Mouse (Mus musculus) spleen, postnatal 10 days (tissue): Measurements from ENCODE around the gene Camk2d.

Source experiments
- DNase-seq, 2 experiments: peaks; one replicate each; pipeline ENCODE4 v3.0.0; 2021 to 2022; ENCODE audit warnings: low spot score in 2 of 2

Gene Camk2d

DNA sequence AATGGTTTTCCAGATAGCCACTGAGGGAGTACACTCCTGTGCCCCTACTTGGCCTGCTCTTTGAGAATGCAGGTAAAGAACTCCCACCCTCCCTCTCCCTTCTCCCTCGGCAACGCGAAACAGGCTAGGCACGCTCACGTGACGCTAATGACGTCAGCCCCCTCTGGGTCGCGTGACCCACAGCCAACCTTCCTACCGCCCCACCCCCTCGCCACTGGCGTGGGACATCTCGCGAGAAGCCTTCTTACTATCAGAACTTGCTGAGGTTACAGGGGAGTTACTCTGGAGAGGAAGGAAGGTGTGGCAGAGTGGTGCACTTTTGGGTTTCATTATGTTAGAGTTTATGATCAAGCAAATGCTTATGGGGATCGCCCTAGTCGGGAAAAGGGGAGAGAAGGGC, at the start of gene Camk2d:
TSS of gene Camk2d (plus strand) at position 217 of the 400 bp plus-strand sequence.
- DNase-seq = peak; percentile 72 to 94

DNA sequence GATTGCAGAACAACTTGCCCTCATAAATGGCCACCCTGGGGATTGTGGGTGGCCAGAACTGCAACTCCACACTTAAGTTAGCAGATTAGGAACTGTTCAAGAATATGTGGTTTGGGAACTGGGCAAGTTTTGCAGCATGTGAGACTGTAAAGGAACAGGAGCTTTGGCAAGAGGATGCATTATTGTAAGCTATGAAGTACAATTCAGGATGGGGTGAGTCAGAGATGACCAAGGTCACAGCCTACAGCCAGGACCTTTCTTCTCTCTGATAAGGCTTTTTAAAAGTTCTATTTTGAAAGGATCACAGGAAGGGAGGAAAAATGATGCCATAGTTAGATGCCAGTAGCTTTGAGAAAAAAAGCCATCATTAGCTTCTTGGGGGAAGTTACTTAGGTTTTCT, 48.2 kb upstream of the Camk2d start:
- DNase-seq = no peak

DNA sequence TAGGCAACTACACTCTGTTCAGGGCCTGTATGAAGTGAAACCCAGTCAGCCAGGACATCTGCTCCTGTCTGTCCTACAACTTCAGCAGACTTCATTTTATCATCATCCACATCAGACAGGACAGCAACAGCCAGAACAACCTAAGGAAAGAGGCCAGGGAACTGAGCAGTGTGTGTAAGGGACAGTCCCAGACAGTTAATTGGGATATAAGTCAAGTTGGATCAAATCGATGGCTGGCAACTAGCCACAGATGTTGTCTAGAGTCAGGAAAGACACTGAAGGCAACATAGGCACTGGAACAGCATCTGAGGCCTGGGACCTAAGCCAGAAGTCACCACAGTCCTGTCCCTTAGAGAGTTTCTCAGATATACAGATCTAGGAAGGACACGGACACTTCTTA, 32.5 kb upstream of the Camk2d start:
- no peak for DNase-seq

DNA sequence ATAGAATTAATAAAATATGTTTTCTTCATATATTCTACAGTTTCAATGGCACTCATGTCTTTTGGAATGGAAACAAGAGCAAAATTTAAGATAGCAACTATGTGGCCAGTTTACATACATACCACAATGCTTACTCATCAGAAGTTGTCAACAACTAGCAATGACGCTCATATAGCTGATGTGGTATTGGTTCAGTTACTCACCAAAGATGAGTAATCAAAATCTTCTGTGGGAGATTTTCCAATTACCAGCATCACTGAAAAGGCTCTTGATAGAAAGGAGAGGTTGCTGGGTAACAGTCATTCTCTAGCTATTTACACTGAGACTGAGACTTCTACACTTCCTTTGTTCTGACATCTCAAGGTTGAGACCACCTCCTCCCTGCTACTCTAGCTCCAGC, 25.5 kb upstream of the Camk2d start:
- no peak for DNase-seq

DNA sequence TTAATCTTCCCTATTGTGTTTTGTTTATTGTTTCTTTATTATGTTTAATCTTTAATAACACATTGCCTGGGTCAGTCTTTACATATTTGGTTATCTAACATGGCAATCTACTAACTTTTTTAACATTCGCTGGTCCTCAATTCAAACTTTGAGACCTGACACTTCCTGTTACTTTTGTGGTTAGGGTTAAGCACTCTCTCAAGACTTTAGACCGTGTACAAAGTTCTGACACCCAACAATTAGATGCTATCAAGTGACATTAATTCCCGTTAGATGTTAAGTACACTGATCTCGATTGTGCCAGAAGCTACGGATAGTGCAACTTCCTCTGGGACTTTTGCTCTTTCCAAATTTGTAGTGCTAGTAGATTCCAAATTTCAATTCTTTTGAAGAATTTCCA, 23.2 kb upstream of the Camk2d start:
- no peak for DNase-seq

DNA sequence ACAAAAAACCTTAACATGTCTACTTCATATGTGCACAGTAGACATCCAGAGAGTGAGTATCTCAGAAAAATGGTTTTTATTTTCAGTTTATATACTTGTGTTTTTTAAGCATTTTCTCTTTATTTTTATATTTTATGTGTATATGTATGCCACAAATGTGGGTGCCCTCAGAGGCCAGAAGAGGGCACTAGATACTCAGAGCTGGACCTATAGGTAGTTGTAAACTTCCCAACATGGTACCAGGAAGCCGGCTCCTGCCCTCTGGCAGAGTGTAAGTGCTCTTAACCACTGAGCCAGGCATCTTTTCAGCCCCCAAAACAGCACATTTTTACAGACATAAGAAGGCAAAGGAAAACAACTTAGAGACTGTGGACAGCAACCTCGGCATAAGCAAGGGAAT, 20.2 kb upstream of the Camk2d start:
- DNase-seq = peak in 1 of 2 experiments; percentile 19

DNA sequence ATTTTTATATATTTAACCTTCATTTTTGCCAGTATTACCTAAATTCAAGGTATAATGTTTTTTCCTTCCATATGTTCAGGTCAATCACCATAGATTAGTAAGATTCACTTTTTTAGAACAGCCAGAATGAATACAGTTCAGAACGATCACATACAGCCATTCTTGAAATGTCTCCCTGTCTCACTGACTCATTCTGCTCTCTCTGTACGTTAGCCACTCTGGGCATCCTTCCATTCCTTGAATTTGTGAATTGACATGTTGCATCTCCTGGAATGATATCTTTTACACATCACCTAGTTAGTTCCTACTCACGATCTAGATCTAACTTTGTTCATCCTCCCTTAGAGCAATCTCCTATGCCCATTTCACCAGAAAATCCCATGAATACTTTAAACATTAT, 10.0 kb upstream of the Camk2d start:
- no peak for DNase-seq

DNA sequence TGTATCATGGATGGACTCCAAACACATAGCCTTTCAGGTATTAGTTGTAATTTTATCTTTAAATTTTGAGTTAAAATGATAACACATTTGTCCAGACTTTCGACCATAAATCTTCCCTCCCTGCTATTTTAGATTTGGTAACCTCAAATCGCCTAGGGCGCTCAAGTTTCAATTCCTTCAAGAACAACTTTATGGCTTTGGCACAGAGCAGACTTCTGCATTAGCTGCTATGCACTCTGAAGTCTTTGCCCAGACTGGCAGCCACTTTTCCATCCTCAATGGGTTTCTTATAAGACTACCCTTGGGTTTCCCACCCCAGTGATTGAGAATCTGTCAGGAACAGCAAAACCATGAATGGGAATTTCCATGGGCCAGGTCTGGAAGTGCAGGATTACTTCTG, 8.6 kb upstream of the Camk2d start:
- DNase-seq = no peak

DNA sequence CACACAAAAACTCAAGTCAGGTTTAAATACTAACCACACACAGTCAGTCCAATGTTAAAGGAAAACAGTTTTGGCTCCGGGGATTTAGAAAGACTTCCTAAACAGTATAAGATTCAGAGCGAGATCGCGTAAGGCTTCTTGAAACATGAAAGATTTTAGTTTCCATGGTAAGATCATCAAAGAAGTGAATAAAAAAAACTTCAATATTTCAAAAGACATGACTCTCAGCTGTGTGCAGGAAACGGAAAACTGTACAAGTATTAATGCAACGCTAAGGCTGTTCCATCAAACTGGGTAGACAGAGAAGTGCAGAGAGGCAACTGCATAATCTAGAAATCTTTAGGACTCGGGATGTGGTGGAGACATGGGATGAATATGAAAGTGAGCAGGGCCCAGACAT, 6.5 kb upstream of the Camk2d start:
- no peak for DNase-seq

DNA sequence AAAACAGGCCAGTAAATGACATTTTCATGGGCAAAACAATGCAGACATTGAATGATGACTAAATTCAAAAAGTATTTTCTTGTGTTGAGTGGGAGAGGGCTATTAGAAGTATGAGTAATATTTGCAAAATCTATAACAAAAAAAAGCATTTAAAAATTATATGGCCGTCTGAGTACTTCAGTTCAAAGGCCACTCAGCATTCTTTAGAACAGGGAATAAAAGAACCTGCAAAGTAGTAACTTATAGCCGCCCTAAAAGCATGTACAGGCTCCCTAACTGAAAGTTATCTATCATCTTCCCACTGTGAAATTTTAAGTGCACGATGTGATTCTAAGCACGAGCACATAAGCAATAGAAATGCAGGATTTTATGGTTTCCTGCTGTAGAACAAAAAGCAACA, 646 bp upstream of the Camk2d start:
- DNase-seq = no peak

DNA sequence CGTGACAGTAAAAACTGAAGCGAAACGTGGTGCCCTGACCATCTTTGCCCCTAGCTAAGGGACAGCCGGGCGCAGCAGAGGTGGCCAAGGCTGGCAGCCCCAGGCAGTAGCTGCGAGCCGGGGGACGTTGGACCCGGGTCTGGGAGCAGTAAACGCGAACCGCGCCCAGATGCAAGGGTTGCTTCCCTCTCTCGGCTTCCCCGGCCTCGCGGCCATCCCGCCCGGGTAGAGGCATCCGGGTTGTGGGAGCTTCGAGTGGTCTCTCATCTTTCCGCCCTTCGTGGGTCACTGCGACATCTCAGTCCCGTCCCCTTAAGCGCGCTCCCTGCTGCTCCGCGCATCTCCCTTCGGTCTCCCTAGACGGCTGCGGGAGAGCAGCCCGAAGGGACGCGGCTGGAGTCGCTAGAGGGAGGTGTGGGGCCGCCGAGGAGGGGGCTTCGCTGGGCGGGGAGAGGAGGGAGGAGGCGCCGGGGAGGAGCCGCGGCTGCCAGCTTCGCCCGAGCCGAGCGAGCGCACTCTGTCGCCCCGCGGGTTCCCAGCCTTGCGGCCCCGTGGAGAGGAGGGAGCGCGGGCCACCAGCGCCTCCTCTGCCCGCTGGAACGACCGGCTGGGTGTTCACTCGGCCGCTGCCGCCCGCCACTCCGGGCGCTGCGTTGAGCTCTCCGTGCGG, 524 bp downstream of the Camk2d start:
- peak; percentile 62 to 80 for DNase-seq

DNA sequence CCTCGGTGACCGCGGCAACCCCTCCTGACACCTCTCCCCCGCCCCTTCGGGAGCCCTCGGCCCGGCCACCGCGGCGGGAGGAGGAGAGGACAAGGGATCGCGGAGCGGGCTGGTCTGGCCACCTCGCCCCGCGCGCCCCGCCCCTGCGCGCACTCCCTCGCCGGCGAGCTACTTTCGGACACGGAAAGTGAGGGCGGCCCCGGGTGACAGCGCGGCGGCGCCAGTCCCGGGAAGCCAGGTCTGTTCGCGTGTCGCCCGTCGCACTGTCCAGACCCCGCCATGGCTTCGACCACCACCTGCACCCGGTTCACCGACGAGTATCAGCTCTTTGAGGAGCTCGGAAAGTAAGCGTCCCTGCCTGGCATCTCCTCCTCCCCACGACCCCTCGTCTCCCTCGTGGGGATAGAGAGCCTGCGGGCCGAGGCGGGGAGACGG, 1.1 kb downstream of the Camk2d start:
- DNase-seq = peak; percentile 48 to 64

DNA sequence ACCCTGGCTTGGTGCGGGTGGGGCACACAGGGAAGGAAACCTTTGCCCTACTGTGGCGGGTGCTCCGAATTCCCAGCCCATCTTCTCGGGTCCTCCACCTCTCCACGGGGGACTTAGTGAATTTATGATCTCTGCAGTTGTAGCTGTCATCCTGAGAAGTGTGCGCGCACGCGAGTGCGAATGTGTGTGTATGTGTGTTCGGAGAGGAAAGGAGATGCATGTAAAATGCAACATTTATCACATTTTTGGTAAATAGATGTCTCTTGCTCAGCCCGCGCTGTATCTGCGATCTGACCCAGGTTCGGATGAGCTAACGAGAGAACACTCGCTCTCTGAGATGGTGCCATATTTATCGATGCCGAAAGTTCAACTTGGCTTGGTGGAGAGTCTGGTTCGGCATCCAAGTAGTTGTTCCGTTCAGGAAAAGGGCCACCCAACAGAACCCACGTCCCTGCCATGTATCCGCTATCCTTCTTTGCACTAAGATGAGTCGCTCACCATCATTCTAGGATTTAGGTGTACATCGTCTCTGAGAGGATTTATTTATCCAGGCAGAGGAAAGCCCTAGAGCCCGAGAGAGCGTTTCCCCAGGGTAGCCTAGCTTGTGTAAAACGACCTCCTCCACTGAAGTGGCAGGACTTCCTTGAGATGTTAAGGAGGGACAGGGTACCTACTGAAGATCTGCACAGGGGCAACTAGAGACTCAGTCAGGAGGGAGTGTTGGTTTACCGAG, 1.7 kb downstream of the Camk2d start:
- DNase-seq = no peak

DNA sequence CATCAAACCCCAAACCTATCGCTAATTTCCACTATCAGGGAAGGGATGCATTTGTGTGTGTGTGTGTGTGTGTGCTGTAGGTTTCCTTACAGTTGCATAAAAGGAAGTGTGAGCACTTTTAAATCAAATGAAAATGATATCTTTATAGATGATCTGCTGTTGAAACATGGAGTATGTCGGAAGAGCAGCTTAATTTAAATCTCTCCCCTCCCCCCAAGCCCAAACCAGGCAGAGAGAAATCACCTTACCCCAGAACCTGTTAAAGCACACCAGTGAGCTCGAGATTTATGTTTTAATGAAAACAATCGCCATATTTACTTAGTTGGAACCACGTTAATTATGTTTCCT, 2.2 kb downstream of the Camk2d start:
- no peak for DNase-seq

DNA sequence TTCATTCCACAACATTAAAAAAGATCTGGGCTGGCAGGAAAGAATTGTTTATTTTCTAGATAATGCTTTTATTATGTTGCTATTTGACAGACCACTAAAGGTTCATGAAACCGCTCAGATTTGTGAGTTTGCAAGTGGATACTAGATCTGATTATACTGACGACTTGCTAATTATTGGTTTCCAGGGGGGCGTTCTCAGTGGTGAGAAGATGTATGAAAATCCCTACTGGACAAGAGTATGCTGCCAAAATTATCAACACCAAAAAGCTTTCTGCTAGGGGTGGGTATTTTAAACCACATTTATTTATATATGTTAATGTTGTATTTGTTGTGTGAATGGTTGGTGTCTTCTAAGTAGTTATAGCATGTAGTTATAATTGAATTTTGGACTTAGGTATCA, 2.8 kb downstream of the Camk2d start:
- DNase-seq = no peak

DNA sequence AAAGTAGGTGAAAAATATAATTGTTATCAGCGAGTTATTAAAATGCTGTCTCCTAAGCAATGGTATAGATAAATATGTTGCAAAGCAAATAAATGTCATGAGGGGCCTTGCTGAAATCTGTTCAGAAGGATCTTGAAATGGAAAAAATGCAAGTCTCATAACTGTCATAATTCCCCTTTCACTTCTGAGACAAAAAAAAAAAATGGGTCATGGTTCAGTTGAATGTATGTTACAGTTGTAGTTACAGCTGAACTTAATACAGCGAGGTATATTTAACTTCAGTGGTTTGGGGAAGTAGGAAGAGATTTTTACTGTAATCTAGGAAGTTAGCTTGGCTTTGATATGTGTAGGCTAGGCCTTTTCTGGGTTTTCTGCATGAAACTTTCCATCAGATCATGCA, 3.2 kb downstream of the Camk2d start:
- no peak for DNase-seq

DNA sequence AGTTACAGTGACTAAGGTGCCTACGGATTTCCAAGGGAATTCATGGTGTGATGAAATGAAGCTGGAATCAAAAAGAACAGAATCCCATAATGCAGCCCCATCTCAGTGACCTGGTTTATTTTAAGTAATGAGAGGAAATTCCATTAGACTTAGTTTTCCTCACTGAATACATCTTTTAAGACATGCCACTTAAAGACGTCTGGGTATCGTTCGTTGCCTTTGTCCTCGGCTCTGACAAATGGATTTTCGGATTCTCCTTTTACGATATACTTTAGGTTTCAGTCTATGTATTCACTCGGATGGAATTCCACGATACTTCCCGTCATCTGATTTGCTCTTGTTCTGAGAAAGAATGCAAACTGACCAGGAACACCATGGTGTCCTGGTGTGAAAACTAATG, 3.8 kb downstream of the Camk2d start:
- no peak for DNase-seq

DNA sequence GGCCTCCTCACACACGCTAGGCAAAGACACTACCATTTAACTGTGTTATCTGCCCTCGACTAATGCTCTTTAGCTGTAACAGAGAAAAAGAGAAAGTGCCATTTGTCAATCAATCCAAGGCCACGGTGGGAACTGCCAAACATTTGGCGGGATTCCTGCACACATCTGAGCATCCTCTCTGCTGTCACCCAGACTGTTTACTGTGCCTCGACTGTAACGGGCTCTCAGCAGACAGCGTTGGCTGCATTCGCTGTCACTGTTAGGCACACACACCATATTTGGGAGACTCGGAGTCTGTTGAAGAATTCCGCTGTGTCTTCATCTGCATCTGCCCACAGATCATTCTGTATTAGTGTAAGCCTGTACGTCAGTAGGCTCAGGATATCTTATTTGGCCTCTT, 6.7 kb downstream of the Camk2d start:
- DNase-seq = no peak

DNA sequence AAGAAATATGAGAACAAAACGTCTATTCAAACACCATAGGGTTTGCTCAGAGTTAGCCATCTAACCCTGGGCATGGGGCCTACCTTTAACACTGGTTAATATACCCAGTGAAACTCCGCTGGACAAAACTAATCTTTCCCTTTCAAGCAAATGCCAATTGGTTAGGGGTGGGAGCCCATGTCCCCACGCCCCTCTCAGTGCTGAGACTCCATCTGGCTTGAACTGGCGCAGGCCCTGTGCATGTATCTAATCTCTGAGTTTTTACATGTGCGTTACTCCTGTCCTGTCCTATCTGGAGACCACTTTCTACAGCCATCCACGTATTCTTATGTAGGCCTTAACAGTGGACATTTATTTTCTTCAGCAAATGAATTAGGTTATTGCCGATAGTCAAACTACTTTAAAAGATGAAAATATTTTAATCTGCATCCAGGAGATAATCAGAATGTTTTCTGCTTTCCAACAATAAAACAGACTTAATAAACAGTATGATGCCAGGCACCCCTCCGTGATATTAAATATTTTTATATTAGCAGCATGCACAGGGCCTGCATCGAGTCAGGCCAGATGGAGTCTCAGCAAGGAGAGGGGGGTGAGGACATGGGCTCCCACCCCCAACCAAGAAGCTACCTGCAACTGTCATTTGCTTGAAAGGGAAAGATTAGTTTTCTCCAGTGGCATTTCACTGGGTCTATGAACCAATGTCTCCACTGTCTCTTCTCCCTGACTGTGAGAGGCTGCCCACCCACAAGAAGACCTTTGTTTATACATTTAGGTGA, 8.7 kb downstream of the Camk2d start:
- no peak for DNase-seq

DNA sequence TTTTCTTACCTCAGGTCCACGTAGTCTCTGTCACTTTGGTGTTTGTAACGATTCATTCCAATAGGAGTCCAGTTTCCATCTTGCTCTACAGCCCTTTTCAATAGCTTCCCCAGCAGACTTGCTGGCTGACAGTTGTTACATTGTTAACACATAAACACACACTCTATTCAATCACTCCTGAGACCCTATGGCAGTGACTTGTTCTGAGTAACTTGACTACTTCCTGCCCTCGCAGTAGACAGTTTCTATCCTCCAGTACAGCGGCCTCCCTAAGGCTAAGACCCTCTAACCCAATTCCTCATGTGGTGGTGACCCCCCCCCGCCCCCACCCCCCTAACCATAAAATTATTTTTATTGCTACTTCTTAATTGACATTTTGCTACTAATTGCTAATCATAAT, 13.2 kb downstream of the Camk2d start:
- DNase-seq = no peak

DNA sequence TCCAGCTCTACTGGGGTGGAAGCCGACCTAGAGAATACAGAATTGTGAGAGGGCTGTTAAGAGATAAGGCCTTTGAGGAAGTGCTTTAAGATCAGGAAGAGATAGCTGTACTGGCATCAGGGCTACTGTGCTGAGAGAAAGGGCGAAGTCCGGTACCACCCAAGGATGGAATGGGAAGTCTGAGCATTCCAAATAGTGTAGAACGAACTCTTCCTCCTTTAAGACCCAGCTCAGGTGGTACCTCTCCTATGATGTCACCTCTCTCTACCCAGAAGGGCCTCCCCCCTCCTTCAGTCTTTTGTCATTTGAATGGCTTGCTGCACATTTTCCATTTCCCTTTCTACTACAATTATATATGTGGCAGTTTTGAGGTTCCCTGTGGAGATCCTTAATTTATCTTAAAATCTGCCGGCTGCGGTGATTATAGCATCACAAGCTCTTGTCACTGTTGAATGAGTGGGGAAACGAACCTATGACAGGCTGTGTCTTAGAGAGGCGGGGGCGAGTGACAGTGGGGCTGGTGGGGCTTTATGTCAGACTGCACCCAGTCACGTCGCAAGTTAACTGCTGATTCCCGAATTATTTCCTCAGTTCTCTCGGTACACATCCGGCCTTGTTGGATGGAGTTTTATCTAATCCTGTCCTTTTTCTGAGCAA, 13.8 kb downstream of the Camk2d start:
- no peak for DNase-seq

DNA sequence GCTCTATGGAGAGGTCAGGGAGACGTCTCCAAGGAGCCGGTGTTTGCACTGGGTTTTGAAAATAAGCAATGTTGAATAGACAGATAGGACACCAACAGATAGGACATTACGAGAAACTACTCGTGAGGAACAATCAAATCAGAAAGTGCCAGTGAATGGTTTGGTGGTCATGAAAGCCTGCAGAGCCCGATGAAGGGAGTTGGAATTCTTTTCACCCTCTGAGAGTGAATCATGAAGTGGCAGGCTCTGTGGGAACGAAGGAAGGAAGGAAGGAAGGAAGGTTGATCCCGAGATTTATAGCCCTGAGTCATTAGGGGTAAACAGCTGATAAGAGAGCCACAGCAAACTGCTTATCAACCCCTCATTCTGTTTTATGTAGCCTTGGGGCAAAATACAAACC, 15.5 kb downstream of the Camk2d start:
- DNase-seq = no peak
